Mouse (Mus musculus) heart, embryonic 12.5 days (tissue): ENCODE measurements around the gene Cd83. TPM values are rescaled to one million over a fixed set of nuclear protein-coding genes. Genes with fewer than 3 reads are reported as not detected.

Experiments used
- ATAC-seq: fragments of 200-750 bp; cut with Nextera tagmentation; 2 replicates; pipeline ENCODE4 v1.8.0; 2017; ENCODE audit warnings: moderate TSS enrichment, moderate library complexity; ENCODE audit not compliant: insufficient number of reproducible peaks, low FRiP score
- H3K27ac ChIP-seq: fragments of 300-500 bp; sonication (generic); 2 replicates; pipeline ENCODE4 v1.5.1; 2016; ENCODE audit warnings: mild to moderate bottlenecking, moderate library complexity; ENCODE audit not compliant: poor library complexity, severe bottlenecking
- H3K27me3 ChIP-seq: fragments of 300-500 bp; sonication (generic); replicated peaks from 2 replicates; pipeline ENCODE4 v1.6.1; 2016; ENCODE audit warnings: mild to moderate bottlenecking, moderate library complexity
- H3K36me3 ChIP-seq: fragments of 300-500 bp; sonication (generic); 2 replicates; pipeline ENCODE4 v1.6.1; 2016; ENCODE audit warnings: mild to moderate bottlenecking, moderate library complexity
- H3K4me1 ChIP-seq: fragments of 300-500 bp; sonication (generic); replicated peaks from 2 replicates; pipeline ENCODE4 v1.6.1; 2016; ENCODE audit warnings: mild to moderate bottlenecking
- H3K4me2 ChIP-seq: fragments of 300-500 bp; sonication (generic); 2 replicates; pipeline ENCODE4 v1.6.1; 2016; ENCODE audit warnings: mild to moderate bottlenecking, moderate library complexity
- H3K4me3 ChIP-seq: fragments of 300-500 bp; sonication (generic); 2 replicates; pipeline ENCODE4 v1.5.1; 2016; ENCODE audit warnings: mild to moderate bottlenecking
- H3K9ac ChIP-seq: fragments of 300-500 bp; sonication (generic); 2 replicates; pipeline ENCODE4 v1.6.1; 2016; ENCODE audit warnings: mild to moderate bottlenecking, moderate library complexity
- H3K9me3 ChIP-seq: fragments of 300-500 bp; sonication (generic); replicated peaks from 2 replicates; pipeline ENCODE4 v1.6.1; 2016; ENCODE audit warnings: mild to moderate bottlenecking, moderate library complexity
- WGBS: fragments of 180-500 bp; shearing (Covaris S2); methylation state at CpG from one replicate; pipeline ENCODE4 v1.1.7; 2016; 5-methylcytosine and 5-hydroxymethylcytosine counted together
- polyA plus RNA-seq: library from polyadenylated mRNA; unstranded; fragments of >200 nt; fragmentation: Nextera tagmentation; extraction: Ambion mirVana; gene quantifications from 2 replicates; pipeline ENCODE4 v1.2.1, GENCODE M21; 2016

Cd83 gene
- polyA plus RNA-seq, 1 experiment from 2014 or later: 1.4 TPM

- no peaks in the 10 kb centered on the region for H3K36me3 ChIP-seq
These were observed 62.6 kb downstream of the Cd83 start for GRCm38 (mm10) chr13:43847186-43847585.

DNA sequence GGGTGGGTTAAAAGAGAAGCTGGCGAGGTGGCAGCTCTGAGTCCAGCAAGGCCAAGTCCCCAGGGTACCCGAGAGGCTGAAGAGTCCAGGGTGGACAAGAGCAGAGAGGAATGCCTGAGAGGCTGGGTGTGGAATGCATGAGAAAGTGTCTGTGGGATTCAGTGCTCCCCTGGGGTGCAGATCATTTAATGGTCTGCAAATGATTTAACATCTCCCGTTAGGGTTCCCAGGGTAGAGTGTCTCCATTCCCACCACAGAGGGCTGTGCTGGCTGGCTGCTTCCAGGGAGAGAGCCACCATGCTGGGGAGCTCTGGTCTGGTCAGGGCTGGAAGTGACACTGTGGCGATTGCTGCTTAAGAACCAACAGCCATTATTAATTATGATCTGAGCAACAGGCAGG lies 65.2 kb downstream of the Cd83 start:
- Histone ChIP-seq H3K4me3 (no peak overlapping the region), H3K36me3 (no peaks in the 10 kb centered on the region), H3K9me3 (no peaks in the 10 kb centered on the region), H3K9ac (no peak overlapping the region), H3K4me1 (no peaks in the 10 kb centered on the region), H3K27me3 (no peaks in the 10 kb centered on the region), H3K27ac (no peak overlapping the region), H3K4me2 (no peak overlapping the region)
- no peak for ATAC-seq
- 33% methylated on average over 4 of the region's 4 CpGs for WGBS

More at GRCm38 (mm10) chr13:43847186-43847585, 62.6 kb downstream of the Cd83 start:
- Histone ChIP-seq H3K27ac (no peak overlapping the region), H3K4me1 (no peaks in the 10 kb centered on the region), H3K4me2 (no peak overlapping the region), H3K9me3 (no peaks in the 10 kb centered on the region), H3K9ac (no peak overlapping the region), H3K27me3 (no peaks in the 10 kb centered on the region), H3K4me3 (no peak overlapping the region)
- ATAC-seq: no peak
- WGBS: 82% methylated on average over 7 of the region's 7 CpGs

GRCm38 (mm10) chr13:43851108-43851507 lies 66.5 kb downstream of the Cd83 start:
- Histone ChIP-seq H3K4me3 (no peak overlapping the region), H3K4me1 (no peaks in the 10 kb centered on the region), H3K9ac (no peak overlapping the region), H3K4me2 (no peak overlapping the region), H3K36me3 (no peaks in the 10 kb centered on the region), H3K27ac (no peak overlapping the region), H3K27me3 (no peaks in the 10 kb centered on the region), H3K9me3 (no peaks in the 10 kb centered on the region)
- 66% methylated on average over 4 of the region's 4 CpGs for WGBS
- no peak for ATAC-seq

Other genes starting within 250 kb of the Cd83 start
- gene Mcur1, start 224.6 kb upstream of the Cd83 start, polyA plus RNA-seq: 18.2 and 19.7 TPM in 2 replicates
- 1.7 and 2.7 TPM in 2 replicates for gene Rnf182, start 169.1 kb upstream of the Cd83 start, polyA plus RNA-seq